Mouse (Mus musculus) skeletal muscle tissue, adult 2 months (tissue): ENCODE data around the gene Acad12.

ENCODE experiments used
- DNase-seq: peaks from one replicate; pipeline ENCODE4 v3.0.0-alpha.2; 2012; ENCODE audit warnings: low read depth, low spot score

The Acad12 gene

DNA sequence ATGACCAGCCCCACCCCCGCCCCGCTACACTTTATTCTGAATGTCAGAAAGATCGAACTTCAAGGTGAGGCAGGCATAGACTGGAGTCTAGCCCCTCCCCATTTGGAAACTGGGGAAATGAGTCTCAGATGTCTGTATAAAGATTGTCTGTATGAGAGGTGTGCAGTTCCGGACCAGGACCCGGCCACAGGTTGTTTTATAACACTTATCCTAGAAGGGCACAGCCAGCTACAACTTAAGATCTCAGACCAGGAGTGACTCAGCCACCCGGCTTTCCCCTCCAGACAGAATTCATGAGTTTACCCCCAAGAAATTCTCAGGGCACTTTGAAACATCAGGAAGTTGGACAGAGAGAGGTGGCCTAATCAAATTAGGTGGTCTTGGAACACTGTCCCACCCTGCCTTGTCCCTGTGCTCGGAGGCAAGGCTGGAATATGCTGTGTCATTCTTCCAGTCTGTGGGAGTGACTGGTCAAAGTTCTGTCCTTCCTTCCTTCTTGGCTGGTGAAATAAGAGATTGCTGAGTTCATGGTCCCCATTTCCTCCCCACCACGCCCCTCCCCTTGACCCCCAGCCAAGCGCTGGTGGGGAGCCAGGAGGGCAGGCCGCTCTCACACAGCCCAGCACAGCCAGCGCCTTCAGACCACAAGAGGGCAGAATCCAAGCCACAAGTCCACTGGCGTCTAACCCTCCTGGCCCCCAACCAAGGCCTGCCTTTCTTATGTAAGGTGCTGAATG is 34.8 kb downstream of the Acad12 start:
- DNase-seq = peak; percentile 97

- DNase-seq = no peak
These were observed 36.8 kb downstream of the Acad12 start for GRCm38 (mm10) chr5:121581945-121582344.

DNA sequence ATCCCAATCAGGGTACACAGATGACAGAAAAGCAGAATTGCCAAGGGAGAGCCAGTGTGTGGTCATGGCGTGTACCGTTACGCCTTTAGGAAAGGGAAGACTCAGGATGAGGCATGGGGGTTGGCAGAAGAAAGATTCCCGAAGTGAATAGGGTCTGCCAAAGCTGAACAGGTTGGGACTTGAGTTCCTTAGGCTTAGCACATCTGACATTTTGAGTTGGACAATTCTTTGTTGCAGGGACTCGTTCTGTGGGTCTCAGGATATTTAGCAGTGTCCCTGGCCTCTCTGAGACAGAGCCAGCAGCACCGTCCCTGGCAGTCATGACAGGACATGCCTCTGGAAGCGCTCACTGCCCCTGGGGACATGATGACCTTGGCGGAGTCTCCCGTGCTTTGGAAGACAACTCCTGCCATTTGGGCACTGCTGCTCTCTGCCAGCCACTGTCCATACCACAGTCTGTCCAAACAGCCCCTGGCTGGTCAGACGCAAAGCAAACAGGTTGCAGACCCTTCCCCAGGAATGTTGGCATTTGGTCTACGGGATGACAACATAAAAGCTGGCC is 41.7 kb downstream of the Acad12 start:
- DNase-seq = peak; percentile 64

DNA sequence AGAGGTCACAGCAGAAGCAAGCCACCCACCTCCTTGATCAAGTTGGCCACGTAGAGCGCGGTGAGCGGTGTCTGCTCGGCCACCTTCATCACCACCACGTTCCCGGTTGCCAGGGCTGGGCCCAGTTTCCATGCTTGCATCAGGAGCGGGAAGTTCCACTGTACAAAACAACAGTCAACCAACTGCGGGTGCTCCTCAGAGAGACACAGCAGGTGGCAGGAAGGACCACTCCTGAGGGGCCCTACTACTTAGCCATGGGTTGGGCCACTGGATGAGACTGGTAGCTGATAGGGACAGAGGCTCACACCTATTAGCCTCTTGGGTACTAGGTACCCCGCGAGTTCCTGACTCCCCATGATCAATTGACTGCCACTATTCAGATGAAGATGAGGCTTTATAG is 42.9 kb downstream of the Acad12 start:
- DNase-seq = no peak

DNA sequence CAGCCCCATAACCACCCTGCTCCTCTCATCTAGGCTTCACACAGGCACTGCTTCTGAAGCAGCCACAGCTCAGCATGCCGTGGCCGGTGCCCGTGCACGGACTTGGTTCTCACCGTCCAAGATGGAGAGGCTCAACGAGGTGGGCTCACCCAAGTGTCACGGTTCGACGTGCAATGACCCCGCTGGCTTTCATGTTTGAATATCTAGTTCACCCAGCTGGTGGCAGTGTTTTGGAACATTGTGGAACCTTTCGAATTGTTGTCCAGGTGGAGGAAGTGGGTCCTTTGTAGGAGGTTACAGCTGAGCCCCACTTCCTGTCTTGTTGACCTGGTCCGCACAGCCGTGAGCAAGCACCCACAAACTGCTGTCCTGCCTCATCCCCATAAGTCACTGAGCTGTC is 44.6 kb downstream of the Acad12 start:
- DNase-seq = no peak

- DNase-seq = no peak
These were observed 48.0 kb downstream of the Acad12 start for GRCm38 (mm10) chr5:121570787-121571186.

- no peak for DNase-seq
These were observed 48.8 kb downstream of the Acad12 start for GRCm38 (mm10) chr5:121569881-121570420.

DNA sequence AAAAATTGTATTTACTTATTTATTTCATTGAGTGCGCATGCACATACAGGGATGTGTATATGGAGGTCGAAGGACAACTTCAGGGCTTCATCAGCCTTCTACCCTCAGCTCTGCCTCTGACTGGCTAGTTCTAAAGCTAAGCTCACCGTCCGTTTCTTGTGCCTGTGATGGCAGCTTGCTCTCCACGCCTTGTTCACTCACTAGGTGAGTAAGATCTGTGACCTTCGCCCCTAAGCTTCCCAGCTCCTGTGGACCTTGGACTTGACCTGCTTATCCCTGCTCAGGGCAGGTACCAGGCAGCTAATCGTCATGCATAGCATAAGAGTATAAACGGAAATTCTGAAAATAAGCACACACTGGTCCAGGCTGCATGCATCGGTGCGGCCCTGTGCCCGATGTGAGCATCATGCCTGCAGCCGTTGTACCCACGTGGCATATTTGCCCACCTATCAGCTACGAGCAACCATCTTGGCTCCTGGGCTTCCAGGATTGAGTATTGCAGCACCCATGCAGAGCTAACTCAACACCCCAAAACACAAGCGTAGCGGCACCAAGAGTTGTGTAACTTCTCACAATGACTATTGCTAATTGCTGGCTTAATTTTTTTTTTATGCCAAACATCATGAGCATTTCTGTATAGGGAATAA is 52.6 kb downstream of the Acad12 start:
- no peak for DNase-seq

DNA sequence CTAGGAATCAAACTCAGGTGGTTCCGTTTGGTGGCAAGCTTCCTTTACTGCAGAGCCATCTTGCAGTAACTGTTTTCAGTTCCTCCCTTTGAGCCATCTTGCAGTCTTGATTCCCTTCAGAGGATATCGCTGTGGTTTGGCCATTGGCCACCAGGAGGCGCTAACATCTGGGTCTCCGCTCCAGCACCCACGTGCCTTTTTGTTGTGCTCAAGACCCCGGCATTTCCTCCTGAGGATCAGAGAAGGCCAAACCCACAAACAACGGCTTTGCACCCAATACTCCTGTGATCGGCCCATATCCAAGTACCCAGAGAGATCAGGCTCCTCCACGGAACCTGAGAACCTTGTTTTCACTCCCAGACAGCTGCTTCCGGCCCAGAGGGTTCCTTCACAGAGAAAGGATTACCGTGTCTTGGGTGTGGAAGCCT is 54.3 kb downstream of the Acad12 start:
- peak; percentile 81 for DNase-seq

DNA sequence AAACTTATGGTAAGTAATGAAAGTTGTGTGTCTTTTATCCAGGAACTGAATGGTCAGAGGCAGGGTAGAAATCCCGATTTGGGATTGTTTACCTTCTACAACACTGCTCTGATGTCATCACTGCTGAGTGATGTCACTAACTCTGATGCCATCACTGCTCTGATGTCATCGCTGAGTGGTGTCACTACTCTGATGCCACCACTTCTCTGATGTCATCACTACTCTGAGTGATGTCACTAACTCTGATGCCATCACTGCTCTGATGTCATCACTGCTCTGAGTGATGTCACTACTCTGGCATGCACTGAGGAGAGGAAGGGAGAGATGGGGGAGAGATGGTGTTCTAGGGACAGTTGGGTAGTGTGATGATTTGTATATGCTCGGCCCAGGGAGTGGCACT is 56.3 kb downstream of the Acad12 start:
- no peak for DNase-seq

GRCm38 (mm10) chr5:121549196-121549595 is 69.5 kb downstream of the Acad12 start:
- peak; percentile 68 for DNase-seq

GRCm38 (mm10) chr5:121547084-121547483 is 71.7 kb downstream of the Acad12 start:
- no peak for DNase-seq
